Mouse (Mus musculus) forebrain, embryonic 10.5 days (tissue): ENCODE data around the gene Pgpep1l. TPM values are rescaled to one million over a fixed set of nuclear protein-coding genes. Genes with fewer than 3 reads are reported as not detected.
"Not testable (repeated sequence)": the region's sequence is repeated elsewhere in the genome, so short reads cannot be mapped to it uniquely, and the experiment has no call there.

Experiments
- DNase-seq: peaks from one replicate; pipeline ENCODE4 v3.0.0-alpha.2; 2017; ENCODE audit warnings: low spot score; ENCODE audit errors: extremely low spot score
- H3K27ac ChIP-seq: fragments of 300-500 bp; sonication (generic); 2 replicates; pipeline ENCODE4 v1.5.1; 2016; ENCODE audit warnings: mild to moderate bottlenecking
- H3K27me3 ChIP-seq: fragments of 300-500 bp; sonication (generic); 2 replicates; pipeline ENCODE4 v1.6.1; 2016; ENCODE audit warnings: mild to moderate bottlenecking; ENCODE audit not compliant: poor library complexity, severe bottlenecking
- H3K36me3 ChIP-seq: fragments of 300-500 bp; sonication (generic); replicated peaks from 2 replicates; pipeline ENCODE4 v1.6.1; 2016; ENCODE audit warnings: mild to moderate bottlenecking, moderate library complexity
- H3K4me1 ChIP-seq: fragments of 300-500 bp; sonication (generic); 2 replicates; pipeline ENCODE4 v1.6.1; 2016
- H3K4me3 ChIP-seq: fragments of 300-500 bp; sonication (generic); 2 replicates; pipeline ENCODE4 v1.5.1; 2016; ENCODE audit warnings: mild to moderate bottlenecking, moderate library complexity
- H3K9me3 ChIP-seq: fragments of 300-500 bp; sonication (generic); 2 replicates; pipeline ENCODE4 v1.6.1; 2016; ENCODE audit warnings: mild to moderate bottlenecking, moderate library complexity
- WGBS: fragments of 180-500 bp; shearing (Covaris S2); methylation state at CpG from one replicate; pipeline ENCODE4 v1.1.7; 2016; 5-methylcytosine and 5-hydroxymethylcytosine counted together
- polyA plus RNA-seq: library from polyadenylated mRNA; unstranded; fragments of >200 nt; fragmentation: Nextera tagmentation; extraction: Ambion mirVana; gene quantifications from 2 replicates; pipeline ENCODE4 v1.2.1, GENCODE M21; 2016

Pgpep1l gene
- polyA plus RNA-seq, 1 experiment from 2014 or later, result not detected

GRCm38 (mm10) chr7:68293997-68294789 lies 30.2 kb upstream of the Pgpep1l start:
- H3K4me3 ChIP-seq, result no peak overlapping the region

GRCm38 (mm10) chr7:68291603-68292002 lies 27.6 kb upstream of the Pgpep1l start:
- H3K36me3 ChIP-seq, result no peaks in the 10 kb centered on the region
- 78% methylated on average over 1 of the region's 1 CpGs for WGBS
- no peak overlapping the region for H3K27ac ChIP-seq
- no peak overlapping the region for H3K4me3 ChIP-seq
- no peaks in the 10 kb centered on the region for H3K27me3 ChIP-seq
- DNase-seq, result no peak
- H3K9me3 ChIP-seq, result no peaks in the 10 kb centered on the region
- H3K4me1 ChIP-seq, result 0 out of 2 replicates have a peak, but pooled peaks cover 4% of the 10 kb centered on the region

More at GRCm38 (mm10) chr7:68293997-68294789, 30.2 kb upstream of the Pgpep1l start:
- 85% methylated on average over 16 of the region's 16 CpGs for WGBS
- Histone ChIP-seq H3K27me3 (no peaks in the 10 kb centered on the region), H3K9me3 (no peaks in the 10 kb centered on the region), H3K27ac (no peak overlapping the region), H3K4me1 (0 out of 2 replicates have a peak, but pooled peaks cover 4% of the 10 kb centered on the region), H3K36me3 (no peaks in the 10 kb centered on the region)
- DNase-seq, result no peak

GRCm38 (mm10) chr7:68289081-68289480 lies 25.0 kb upstream of the Pgpep1l start:
- H3K4me3 ChIP-seq, result no peak overlapping the region
- no peaks in the 10 kb centered on the region for H3K36me3 ChIP-seq
- WGBS, result 96% methylated on average over 8 of the region's 8 CpGs
- no peaks in the 10 kb centered on the region for H3K9me3 ChIP-seq
- H3K27me3 ChIP-seq, result no peaks in the 10 kb centered on the region
- H3K4me1 ChIP-seq, result peaks cover 8% of the 10 kb centered on the region; the same call in 1 of the 2 replicates
- no peak for DNase-seq
- no peak overlapping the region for H3K27ac ChIP-seq

- H3K9me3 ChIP-seq, H3K4me1 ChIP-seq, DNase-seq, H3K27me3 ChIP-seq, H3K36me3 ChIP-seq, H3K27ac ChIP-seq, H3K4me3 ChIP-seq: not testable (repeated sequence)
- WGBS, result 92% methylated on average over 4 of the region's 4 CpGs
Observed at GRCm38 (mm10) chr7:68288000-68288399, 24.0 kb upstream of the Pgpep1l start.

- H3K4me3 ChIP-seq, result no peak overlapping the region
- H3K9me3 ChIP-seq, result no peaks in the 10 kb centered on the region
- H3K27me3 ChIP-seq, result no peaks in the 10 kb centered on the region
- H3K27ac ChIP-seq, result no peak overlapping the region
- no peaks in the 10 kb centered on the region for H3K36me3 ChIP-seq
- 91% methylated on average over 2 of the region's 2 CpGs for WGBS
- peaks cover 6% of the 10 kb centered on the region; the same call in 1 of the 2 replicates for H3K4me1 ChIP-seq
- no peak for DNase-seq
Observed at GRCm38 (mm10) chr7:68287582-68287981, 23.5 kb upstream of the Pgpep1l start.

GRCm38 (mm10) chr7:68286526-68287481 lies 22.8 kb upstream of the Pgpep1l start:
- no peak for DNase-seq
- 94% methylated on average over 24 of the region's 24 CpGs for WGBS
- H3K4me3 ChIP-seq, result no peak overlapping the region
- H3K36me3 ChIP-seq, result no peaks in the 10 kb centered on the region
- H3K27me3 ChIP-seq, result no peaks in the 10 kb centered on the region
- H3K9me3 ChIP-seq, result no peaks in the 10 kb centered on the region
- peaks cover 6% of the 10 kb centered on the region; the same call in 1 of the 2 replicates for H3K4me1 ChIP-seq
- no peak overlapping the region for H3K27ac ChIP-seq

GRCm38 (mm10) chr7:68285851-68286298 lies 21.8 kb upstream of the Pgpep1l start:
- DNase-seq, result no peak
- Histone ChIP-seq H3K4me3 (no peak overlapping the region), H3K9me3 (no peaks in the 10 kb centered on the region), H3K4me1 (peaks cover 6% of the 10 kb centered on the region; the same call in 1 of the 2 replicates), H3K27me3 (no peaks in the 10 kb centered on the region), H3K27ac (no peak overlapping the region), H3K36me3 (no peaks in the 10 kb centered on the region)
- WGBS, result 75% methylated on average over 8 of the region's 8 CpGs

- 94% methylated on average over 7 of the region's 7 CpGs for WGBS
- Histone ChIP-seq H3K27ac (no peak overlapping the region), H3K4me3 (no peak overlapping the region), H3K9me3 (no peaks in the 10 kb centered on the region), H3K4me1 (peaks cover 6% of the 10 kb centered on the region; the same call in 1 of the 2 replicates), H3K27me3 (peaks cover 11% of the 10 kb centered on the region), H3K36me3 (no peaks in the 10 kb centered on the region)
- DNase-seq, result no peak
Observed at GRCm38 (mm10) chr7:68283776-68284175, 19.7 kb upstream of the Pgpep1l start.

GRCm38 (mm10) chr7:68283133-68283520 lies 19.1 kb upstream of the Pgpep1l start:
- H3K4me1 ChIP-seq, H3K36me3 ChIP-seq, H3K9me3 ChIP-seq, H3K27ac ChIP-seq, H3K4me3 ChIP-seq, DNase-seq: not testable (repeated sequence)
- H3K27me3 ChIP-seq, result peaks cover 18% of the 10 kb centered on the region
- WGBS, result 88% methylated on average over 4 of the region's 4 CpGs

- Histone ChIP-seq H3K36me3 (no peaks in the 10 kb centered on the region), H3K4me3 (no peak overlapping the region), H3K9me3 (no peaks in the 10 kb centered on the region), H3K4me1 (peaks cover 16% of the 10 kb centered on the region), H3K27me3 (peaks cover 24% of the 10 kb centered on the region), H3K27ac (no peak overlapping the region)
- DNase-seq, result no peak
- WGBS, result 91% methylated on average over 22 of the region's 22 CpGs
Observed at GRCm38 (mm10) chr7:68282304-68283132, 18.5 kb upstream of the Pgpep1l start.

- Histone ChIP-seq H3K27me3 (peaks cover 36% of the 10 kb centered on the region), H3K36me3 (no peaks in the 10 kb centered on the region), H3K4me1 (peaks cover 28% of the 10 kb centered on the region), H3K4me3 (no peak overlapping the region), H3K27ac (no peak overlapping the region), H3K9me3 (no peaks in the 10 kb centered on the region)
- WGBS, result 79% methylated on average over 5 of the region's 5 CpGs
- no peak for DNase-seq
Observed at GRCm38 (mm10) chr7:68281341-68281740, 17.3 kb upstream of the Pgpep1l start.

- no peak for DNase-seq
- WGBS, result 95% methylated on average over 19 of the region's 19 CpGs
- peaks cover 31% of the 10 kb centered on the region for H3K4me1 ChIP-seq
Observed at GRCm38 (mm10) chr7:68280352-68280869, 16.4 kb upstream of the Pgpep1l start.

More at GRCm38 (mm10) chr7:68280352-68280869, 16.4 kb upstream of the Pgpep1l start:
- Histone ChIP-seq H3K36me3 (no peaks in the 10 kb centered on the region), H3K27me3 (peaks cover 45% of the 10 kb centered on the region), H3K9me3 (no peaks in the 10 kb centered on the region), H3K4me3 (no peak overlapping the region), H3K27ac (no peak overlapping the region)
